Mouse (Mus musculus): ENCODE results near the gene Megf11.

GRCm38 (mm10) chr9:64341254-64341566 is 44.2 kb upstream of the Megf11 start, which contains the start of gene Dis3l:
- TF ChIP-seq CTCF (IDR thresholded peaks at IDR 0.05; ENCODE audit: extremely low read depth, insufficient read depth, low read length), result no peak
- TF ChIP-seq POLR2A (IDR thresholded peaks at IDR 0.05; ENCODE audit: extremely low read depth, insufficient read depth, low read length), result no peak
